Mouse (Mus musculus) liver, postnatal 0 days (tissue): Measurements from ENCODE around the gene Pheta2.

Experiments
- CTCF ChIP-seq: sonication (generic); IDR thresholded peaks from 2 replicates; pipeline ENCODE4 v1.5.1; 2016; ENCODE audit warnings: antibody characterized with exemption, low read depth
- EP300 ChIP-seq: IDR thresholded peaks from 2 replicates; pipeline ENCODE4 v1.6.1; 2016; ENCODE audit warnings: antibody characterized with exemption, low read depth, mild to moderate bottlenecking

DNA sequence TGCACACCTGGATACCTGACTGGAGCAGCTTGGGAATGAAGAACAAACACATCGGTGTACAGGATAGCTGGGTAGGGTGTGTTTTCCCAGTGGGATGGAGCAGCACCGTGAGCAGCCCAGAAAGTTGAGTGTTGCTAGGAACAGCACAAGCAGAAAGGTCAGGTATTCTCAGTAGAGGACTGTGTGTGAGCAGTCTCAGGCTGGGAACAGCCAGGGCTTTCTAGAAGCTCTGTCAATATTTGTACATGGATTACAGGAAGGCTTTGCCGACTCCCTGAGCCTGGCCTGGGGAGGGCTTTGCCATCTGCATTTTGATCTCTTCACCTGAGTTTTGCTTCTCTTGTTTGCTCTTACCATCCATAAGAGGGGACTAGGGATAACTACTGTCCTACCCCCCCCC lies 31.6 kb upstream of the Pheta2 start:
- no peak for TF ChIP-seq CTCF
- TF ChIP-seq EP300 = no peak
